Mouse (Mus musculus) heart, adult 10 weeks (tissue): Measurements from ENCODE around the gene BC034090. TPM values are rescaled to one million over a fixed set of nuclear protein-coding genes. Genes with fewer than 3 reads are reported as not detected.

Source experiments
- polyA plus RNA-seq: library from polyadenylated mRNA; stranded (reverse); fragments of 350-450 nt; fragmentation: Illumina TruSeq; extraction: RNeasy Lipid Tissue Mini Kit (QIAGEN cat#74804); gene quantifications from one replicate; pipeline ENCODE4 v1.2.3, GENCODE M21; 2014; ENCODE audit warnings: low read depth, low replicate concordance

The BC034090 gene
- 43.8 TPM for polyA plus RNA-seq

DNA sequence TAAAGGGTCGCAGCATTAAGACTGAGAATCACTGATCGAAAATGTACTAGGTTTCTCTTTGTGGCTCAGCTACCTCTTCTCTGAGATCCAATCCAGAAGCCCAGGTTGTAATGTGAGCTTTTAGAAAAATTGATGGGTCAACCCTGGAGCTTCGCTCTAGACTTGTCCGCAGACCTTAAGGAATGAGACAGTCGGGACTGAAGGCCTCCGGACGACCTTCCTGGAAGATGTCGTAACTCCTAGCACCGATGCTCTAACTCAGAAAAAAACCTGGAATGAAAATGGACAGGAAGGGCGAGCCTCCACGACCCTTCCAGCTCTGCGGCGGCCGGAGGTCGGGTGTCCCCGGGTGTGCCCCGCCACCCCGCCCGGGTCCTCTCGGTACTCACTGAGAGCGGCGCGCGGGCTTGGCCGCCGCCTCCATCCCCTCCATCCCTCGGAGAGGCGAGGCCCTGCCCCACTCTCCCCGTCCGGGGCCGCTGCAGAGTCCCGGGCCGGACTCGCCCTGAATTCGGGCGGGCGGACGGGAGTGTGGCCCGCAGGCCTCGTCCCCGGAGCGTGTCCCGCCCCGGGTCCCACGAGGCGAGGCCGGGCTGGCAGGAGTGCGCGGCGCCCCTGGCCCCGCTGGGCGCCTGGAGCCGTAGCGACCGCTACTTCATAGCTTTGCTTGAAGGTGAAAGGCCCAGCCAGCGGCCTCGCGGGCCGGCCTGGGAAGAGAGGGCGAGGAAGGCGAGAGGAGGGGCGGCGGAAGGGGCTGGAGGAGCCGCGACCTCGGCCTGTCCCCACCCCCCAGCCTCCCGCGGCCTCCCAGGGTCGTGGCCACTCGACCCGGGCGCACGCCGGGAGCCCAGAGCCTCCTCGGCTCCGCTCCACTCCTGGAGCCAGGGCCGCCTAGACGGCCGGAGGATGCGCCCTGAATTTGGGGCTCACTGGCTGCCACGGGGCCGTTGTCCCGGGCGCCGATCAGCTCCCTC lies at the start of gene BC034090:
BC034090 (minus strand) TSS at position 648 of the 974 bp plus-strand sequence.

Other genes starting within 250 kb of the BC034090 start
- gene Ier5, start 144.8 kb downstream of the BC034090 start, polyA plus RNA-seq = 12.8 TPM
- 15.4 TPM for gene Mr1, start 97.6 kb downstream of the BC034090 start, polyA plus RNA-seq
- 16.8 TPM for gene Stx6, start 85.7 kb downstream of the BC034090 start, polyA plus RNA-seq
- gene Xpr1, start 173.0 kb upstream of the BC034090 start, polyA plus RNA-seq = 15.9 TPM